Mouse (Mus musculus): ENCODE measurements at regions not wholly inside any gene's neighbourhood (a gene's known extent, or its start where the extent isn't known, plus 50 kb on each side); places are given as distances from the start of the nearest gene placed in this dataset.
A peak's percentile ranks its signal among the peaks of the same experiment; 100 is the strongest.

GRCm38 (mm10) chr1:41264214-41264613, 458.8 kb downstream of the Tmem182 start:
- no peak for DNase-seq (ENCODE audit: low spot score)

- DNase-seq (ENCODE audit: low spot score): no peak
These were observed 465.8 kb downstream of the Tmem182 start for GRCm38 (mm10) chr1:41271111-41271730.

GRCm38 (mm10) chr1:41274573-41275270, 469.3 kb downstream of the Tmem182 start:
- no peak for DNase-seq (ENCODE audit: low spot score)

GRCm38 (mm10) chr1:41275271-41275624, 469.8 kb downstream of the Tmem182 start:
- no peak for DNase-seq (ENCODE audit: low spot score)

GRCm38 (mm10) chr1:41275642-41276041, 470.2 kb downstream of the Tmem182 start:
- DNase-seq (ENCODE audit: low spot score): no peak

GRCm38 (mm10) chr1:41276303-41276702, 470.9 kb downstream of the Tmem182 start:
- no peak for DNase-seq (ENCODE audit: low spot score)

- no peak for DNase-seq (ENCODE audit: low spot score)
These were observed 479.8 kb downstream of the Tmem182 start for GRCm38 (mm10) chr1:41285221-41285620.

GRCm38 (mm10) chr1:41286221-41286620, 480.8 kb downstream of the Tmem182 start:
- no peak for DNase-seq (ENCODE audit: low spot score)

GRCm38 (mm10) chr1:41326861-41327480, 521.6 kb downstream of the Tmem182 start:
- DNase-seq (ENCODE audit: low spot score): no peak

GRCm38 (mm10) chr1:41349798-41350758, 544.7 kb downstream of the Tmem182 start:
- no peak for DNase-seq (ENCODE audit: low spot score)

GRCm38 (mm10) chr1:41359061-41359460, 553.7 kb downstream of the Tmem182 start:
- DNase-seq (ENCODE audit: low spot score): no peak

GRCm38 (mm10) chr1:41361512-41361911, 556.1 kb downstream of the Tmem182 start:
- DNase-seq (ENCODE audit: low spot score): no peak

GRCm38 (mm10) chr1:41380013-41380412, 574.6 kb downstream of the Tmem182 start:
- DNase-seq (ENCODE audit: low spot score): no peak

GRCm38 (mm10) chr1:41381487-41381886, 576.1 kb downstream of the Tmem182 start:
- DNase-seq (ENCODE audit: low spot score): no peak

GRCm38 (mm10) chr1:41384731-41385130, 579.3 kb downstream of the Tmem182 start:
- no peak for DNase-seq (ENCODE audit: low spot score)

- DNase-seq (ENCODE audit: low spot score): no peak
These were observed 581.0 kb downstream of the Tmem182 start for GRCm38 (mm10) chr1:41386435-41386834.

GRCm38 (mm10) chr1:41390102-41390884, 584.9 kb downstream of the Tmem182 start:
- peak; percentile 43 for DNase-seq (ENCODE audit: low spot score)

GRCm38 (mm10) chr1:41391071-41391470, 585.7 kb downstream of the Tmem182 start:
- no peak for DNase-seq (ENCODE audit: low spot score)

GRCm38 (mm10) chr1:41393287-41393686, 587.9 kb downstream of the Tmem182 start:
- no peak for DNase-seq (ENCODE audit: low spot score)

GRCm38 (mm10) chr1:41395081-41395480, 589.7 kb downstream of the Tmem182 start:
- no peak for DNase-seq (ENCODE audit: low spot score)

- no peak for DNase-seq (ENCODE audit: low spot score)
These were observed 605.1 kb downstream of the Tmem182 start for GRCm38 (mm10) chr1:41410533-41410932.
